Mouse (Mus musculus) thymus, adult 2 months (tissue): ENCODE data around the gene Ankdd1b.

Source experiments
- CTCF ChIP-seq: fragments of 200-500 bp; IDR thresholded peaks from 2 replicates; pipeline ENCODE4 v1.5.1; 2012; ENCODE audit warnings: mild to moderate bottlenecking, control low read depth, low read length, moderate library complexity, borderline replicate concordance; ENCODE audit not compliant: control insufficient read depth, poor library complexity, insufficient read depth; ENCODE audit errors: extremely low read depth
- POLR2A ChIP-seq: fragments of 200-500 bp; IDR thresholded peaks from 2 replicates; pipeline ENCODE4 v1.6.1; 2012; ENCODE audit warnings: mild to moderate bottlenecking, low read length, control low read depth, moderate library complexity; ENCODE audit not compliant: control insufficient read depth, poor library complexity, insufficient read depth; ENCODE audit errors: extremely low read depth

- TF ChIP-seq CTCF (no peak), POLR2A (no peak)
Measured at GRCm38 (mm10) chr13:96490433-96490832, 19.4 kb upstream of the Ankdd1b start, which contains the start of gene Gm17622.
